21 mouse cellular contexts compared by ENCODE assay signal in genomic region chr12:33101627-33102026, GRCm38 (mm10). TPM values are rescaled to one million over a fixed set of nuclear protein-coding genes. Genes with fewer than 3 reads are reported as not detected.
DNase-seq lines count a peak whose midpoint lies in the region; ATAC-seq and TF ChIP-seq lines count a peak whose summit lies in the region.
"Had no signal": no experiment of that assay in that cellular context is flagged by ENCODE, and none has a peak within 500 bp of the region (broad histone marks: within the 10 kb centered on the region; RNA-seq: fewer than 3 reads in every experiment).

No protein-coding gene starts in this region.

- TF ChIP-seq CTCF in hindbrain, postnatal 0 days (IDR thresholded peaks at IDR 0.05; ENCODE audit: low read depth): no peak

- ATAC-seq in hindbrain, embryonic 12.5 days (ENCODE audit: low FRiP score): no peak
- no peak for ATAC-seq in hindbrain, postnatal 0 days
- no peak for ATAC-seq in midbrain, embryonic 13.5 days
- ATAC-seq in midbrain, embryonic 11.5 days (ENCODE audit: low FRiP score): no peak
- no peak for ATAC-seq in intestine, embryonic 15.5 days
- no peak for ATAC-seq in stomach, embryonic 16.5 days (ENCODE audit: insufficient read depth, low FRiP score)
- no peak for ATAC-seq in frontal cortex, adult (ENCODE audit: low TSS enrichment)

- H3K4me3 ChIP-seq in hindbrain, embryonic 12.5 days: no peak overlapping the region
- H3K4me3 ChIP-seq in hindbrain, postnatal 0 days (ENCODE audit: low read length): no peak overlapping the region
- no peak overlapping the region for H3K4me3 ChIP-seq in midbrain, embryonic 13.5 days (replicated peaks)
- H3K4me3 ChIP-seq in midbrain, embryonic 11.5 days (ENCODE audit: low read depth, low read length): no peak overlapping the region
- H3K4me3 ChIP-seq in intestine, embryonic 15.5 days (replicated peaks): no peak overlapping the region
- H3K4me3 ChIP-seq in stomach, embryonic 16.5 days (replicated peaks; ENCODE audit: low read length): no peak overlapping the region
- H3K4me3 ChIP-seq: erythroblast, embryonic 14.5 days; heart, embryonic 15.5 days; limb, embryonic 15.5 days; liver, embryonic 15.5 days had no signal

- 0 out of 2 replicates have a peak, but pooled peaks cover 3% of the 10 kb centered on the region for H3K27me3 ChIP-seq in hindbrain, embryonic 12.5 days
- H3K27me3 ChIP-seq in hindbrain, postnatal 0 days (ENCODE audit: insufficient read depth, low read length): peaks cover under 1% of the 10 kb centered on the region; the same call in 1 of the 2 replicates
- H3K27me3 ChIP-seq in midbrain, embryonic 13.5 days: no peaks in the 10 kb centered on the region
- H3K27me3 ChIP-seq in midbrain, embryonic 11.5 days (ENCODE audit: control insufficient read depth, insufficient read depth, low read length): no peaks in the 10 kb centered on the region
- no peaks in the 10 kb centered on the region for H3K27me3 ChIP-seq in intestine, embryonic 15.5 days (replicated peaks)
- no peaks in the 10 kb centered on the region; the same call in 1 of the 2 replicates for H3K27me3 ChIP-seq in stomach, embryonic 16.5 days (ENCODE audit: control insufficient read depth, insufficient read depth, low read length)
- H3K27me3 ChIP-seq: heart, embryonic 15.5 days; limb, embryonic 15.5 days; liver, embryonic 15.5 days had no signal

- H3K9me3 ChIP-seq in hindbrain, embryonic 12.5 days (replicated peaks): no peaks in the 10 kb centered on the region
- no peaks in the 10 kb centered on the region for H3K9me3 ChIP-seq in hindbrain, postnatal 0 days (ENCODE audit: low read length)
- H3K9me3 ChIP-seq in midbrain, embryonic 13.5 days: no peaks in the 10 kb centered on the region
- H3K9me3 ChIP-seq in midbrain, embryonic 11.5 days (ENCODE audit: control insufficient read depth, low read length): no peaks in the 10 kb centered on the region
- H3K9me3 ChIP-seq in intestine, embryonic 15.5 days: no peaks in the 10 kb centered on the region
- H3K9me3 ChIP-seq in stomach, embryonic 16.5 days (replicated peaks; ENCODE audit: control insufficient read depth, low read length): no peaks in the 10 kb centered on the region
- H3K9me3 ChIP-seq: heart, embryonic 15.5 days; limb, embryonic 15.5 days; liver, embryonic 15.5 days had no signal

- H3K4me1 ChIP-seq in hindbrain, embryonic 12.5 days: peaks cover 16% of the 10 kb centered on the region
- peaks cover 14% of the 10 kb centered on the region; the same call in 1 of the 2 replicates for H3K4me1 ChIP-seq in hindbrain, postnatal 0 days (ENCODE audit: insufficient read depth, low read length)
- peaks cover 22% of the 10 kb centered on the region for H3K4me1 ChIP-seq in midbrain, embryonic 13.5 days (replicated peaks)
- H3K4me1 ChIP-seq in midbrain, embryonic 11.5 days (ENCODE audit: control insufficient read depth, insufficient read depth, low read length): no peaks in the 10 kb centered on the region
- 0 out of 2 replicates have a peak, but pooled peaks cover 2% of the 10 kb centered on the region for H3K4me1 ChIP-seq in intestine, embryonic 15.5 days (replicated peaks)
- H3K4me1 ChIP-seq in stomach, embryonic 16.5 days (ENCODE audit: control insufficient read depth, insufficient read depth, low read length): peaks cover 10% of the 10 kb centered on the region
- H3K4me1 ChIP-seq: liver, embryonic 15.5 days had no signal

- no peak overlapping the region for H3K4me2 ChIP-seq in hindbrain, embryonic 12.5 days (replicated peaks)
- H3K4me2 ChIP-seq in hindbrain, postnatal 0 days (ENCODE audit: low read depth, low read length): no peak overlapping the region
- H3K4me2 ChIP-seq in midbrain, embryonic 13.5 days (replicated peaks): no peak overlapping the region
- no peak overlapping the region for H3K4me2 ChIP-seq in midbrain, embryonic 11.5 days
- no peak overlapping the region; the same call in 1 of the 2 replicates for H3K4me2 ChIP-seq in intestine, embryonic 15.5 days (replicated peaks)
- H3K4me2 ChIP-seq in stomach, embryonic 16.5 days (ENCODE audit: low read depth, low read length): no peak overlapping the region
- H3K4me2 ChIP-seq: heart, embryonic 15.5 days; limb, embryonic 15.5 days; liver, embryonic 15.5 days had no signal

- no peaks in the 10 kb centered on the region for H3K36me3 ChIP-seq in hindbrain, embryonic 12.5 days
- H3K36me3 ChIP-seq in hindbrain, postnatal 0 days (ENCODE audit: insufficient read depth, low read length): no peaks in the 10 kb centered on the region
- H3K36me3 ChIP-seq in midbrain, embryonic 13.5 days: no peaks in the 10 kb centered on the region
- no peaks in the 10 kb centered on the region for H3K36me3 ChIP-seq in midbrain, embryonic 11.5 days (ENCODE audit: control insufficient read depth, insufficient read depth, low read length)
- no peaks in the 10 kb centered on the region for H3K36me3 ChIP-seq in intestine, embryonic 15.5 days
- H3K36me3 ChIP-seq in stomach, embryonic 16.5 days (ENCODE audit: control insufficient read depth, insufficient read depth, low read length): no peaks in the 10 kb centered on the region
- H3K36me3 ChIP-seq: heart, embryonic 15.5 days; limb, embryonic 15.5 days; liver, embryonic 15.5 days had no signal

- no peak for DNase-seq in hindbrain, postnatal 0 days (ENCODE audit: low spot score)
- DNase-seq in midbrain, embryonic 11.5 days (ENCODE audit: low spot score, missing footprints): no peak
- DNase-seq: adrenal gland, adult 8-10 months; cerebellum, adult 8-10 months; gastrocnemius, postnatal 25 days; kidney, adult 9 months; kidney, postnatal 25 days; spleen, adult 18-20 months; thymus, adult 2 months had no signal

- no peak overlapping the region for H3K9ac ChIP-seq in hindbrain, embryonic 12.5 days
- no peak overlapping the region for H3K9ac ChIP-seq in hindbrain, postnatal 0 days (replicated peaks; ENCODE audit: low read length)
- H3K9ac ChIP-seq in midbrain, embryonic 13.5 days (replicated peaks): no peak overlapping the region
- H3K9ac ChIP-seq in midbrain, embryonic 11.5 days (ENCODE audit: low read length): no peak overlapping the region
- no peak overlapping the region for H3K9ac ChIP-seq in intestine, embryonic 15.5 days
- no peak overlapping the region; the same call in 1 of the 2 replicates for H3K9ac ChIP-seq in stomach, embryonic 16.5 days (ENCODE audit: low read length)
- H3K9ac ChIP-seq: heart, embryonic 15.5 days; limb, embryonic 15.5 days; liver, embryonic 15.5 days had no signal

- H3K27ac ChIP-seq in hindbrain, embryonic 12.5 days: peak overlapping the region; percentile 78; the same call in 1 of the 2 replicates
- H3K27ac ChIP-seq in hindbrain, postnatal 0 days: no peak overlapping the region
- 0 out of 2 replicates have a peak overlapping the region, but pooled peaks have one; percentile 28 for H3K27ac ChIP-seq in midbrain, embryonic 13.5 days
- no peak overlapping the region for H3K27ac ChIP-seq in midbrain, embryonic 11.5 days (ENCODE audit: low read depth, low read length)
- H3K27ac ChIP-seq in intestine, embryonic 15.5 days: peak overlapping the region; percentile 51
- peak overlapping the region; percentile 47; the same call in 1 of the 2 replicates for H3K27ac ChIP-seq in stomach, embryonic 16.5 days (ENCODE audit: low read length)
- H3K27ac ChIP-seq: heart, embryonic 15.5 days; limb, embryonic 15.5 days; liver, embryonic 15.5 days; macrophage had no signal

- WGBS in hindbrain, embryonic 12.5 days: 71% methylated on average over 8 of the region's 8 CpGs
- WGBS in hindbrain, postnatal 0 days: 58% methylated on average over 8 of the region's 8 CpGs
- 75% methylated on average over 8 of the region's 8 CpGs for WGBS in midbrain, embryonic 13.5 days
- WGBS in midbrain, embryonic 11.5 days: 86% methylated on average over 8 of the region's 8 CpGs
- 59% methylated on average over 8 of the region's 8 CpGs for WGBS in intestine, embryonic 15.5 days
- WGBS in stomach, embryonic 16.5 days: 57% methylated on average over 8 of the region's 8 CpGs

RNA-seq across cellular contexts. Expression of gene Cdhr3, which starts 9.0 kb away (rescaled TPM):
- 0.25 and 0.69 TPM in 2 replicates for polyA plus RNA-seq in hindbrain, embryonic 12.5 days (2016; fragmentation: Nextera tagmentation; extraction: Ambion mirVana)
- total RNA-seq in hindbrain, postnatal 0 days (2014; rRNA removed): 0.04 and 0.89 TPM in 2 replicates
- polyA plus RNA-seq in hindbrain, postnatal 0 days (2015; fragmentation: Nextera tagmentation; extraction: Ambion mirVana): 0.53 and 0.81 TPM in 2 replicates
- polyA plus RNA-seq in midbrain, embryonic 13.5 days (2015; fragmentation: Nextera tagmentation; extraction: Ambion mirVana): 0.14 TPM in 1 of 2 replicates, not detected in the other
- polyA plus RNA-seq in midbrain, embryonic 11.5 days (2014; fragmentation: Nextera tagmentation; extraction: Ambion mirVana): not detected in 2 replicates
- polyA plus RNA-seq in intestine, embryonic 15.5 days (2015; fragmentation: Nextera tagmentation; extraction: Ambion mirVana): not detected in 2 replicates
- polyA plus RNA-seq in stomach, embryonic 16.5 days (2015; fragmentation: Nextera tagmentation; extraction: Ambion mirVana): 0.80 TPM in 1 of 2 replicates, not detected in the other
- total RNA-seq: hematopoietic stem cell, adult 5-6 weeks had no signal
- polyA plus RNA-seq: erythroblast, embryonic 14.5 days; macrophage; urinary bladder, adult 2 months had no signal

RNA-seq across cellular contexts. Expression of gene Atxn7l1, which starts 45.9 kb away (rescaled TPM):
- polyA plus RNA-seq in hindbrain, embryonic 12.5 days (2016; fragmentation: Nextera tagmentation; extraction: Ambion mirVana): 18.4 and 18.5 TPM in 2 replicates
- total RNA-seq in hindbrain, postnatal 0 days (2014; rRNA removed): 19.2 and 24.9 TPM in 2 replicates
- 15.8 TPM in 2 replicates for polyA plus RNA-seq in hindbrain, postnatal 0 days (2015; fragmentation: Nextera tagmentation; extraction: Ambion mirVana)
- 18.6 and 19.3 TPM in 2 replicates for polyA plus RNA-seq in midbrain, embryonic 13.5 days (2015; fragmentation: Nextera tagmentation; extraction: Ambion mirVana)
- 16.9 and 17.0 TPM in 2 replicates for polyA plus RNA-seq in midbrain, embryonic 11.5 days (2014; fragmentation: Nextera tagmentation; extraction: Ambion mirVana)
- polyA plus RNA-seq in intestine, embryonic 15.5 days (2015; fragmentation: Nextera tagmentation; extraction: Ambion mirVana): 12.5 and 13.5 TPM in 2 replicates
- polyA plus RNA-seq in stomach, embryonic 16.5 days (2015; fragmentation: Nextera tagmentation; extraction: Ambion mirVana): 12.4 and 13.3 TPM in 2 replicates

Comparison
In these comparisons a context has a peak if more than half of its experiments do, and no peak if none do; other contexts are left out.
1. H3K27ac ChIP-seq: peak in hindbrain, embryonic 12.5 days (single experiment), midbrain, embryonic 13.5 days (single experiment), intestine, embryonic 15.5 days (single experiment) and stomach, embryonic 16.5 days (single experiment); none in hindbrain, postnatal 0 days (single experiment) and midbrain, embryonic 11.5 days (single experiment).